Mouse (Mus musculus): ENCODE measurements at regions not wholly inside any gene's neighbourhood (a gene's known extent, or its start where the extent isn't known, plus 50 kb on each side); places are given as distances from the start of the nearest gene placed in this dataset.

- no peak for DNase-seq
Measured at GRCm38 (mm10) chr11:21478191-21478590, 93.8 kb upstream of the Wdpcp start.

DNA sequence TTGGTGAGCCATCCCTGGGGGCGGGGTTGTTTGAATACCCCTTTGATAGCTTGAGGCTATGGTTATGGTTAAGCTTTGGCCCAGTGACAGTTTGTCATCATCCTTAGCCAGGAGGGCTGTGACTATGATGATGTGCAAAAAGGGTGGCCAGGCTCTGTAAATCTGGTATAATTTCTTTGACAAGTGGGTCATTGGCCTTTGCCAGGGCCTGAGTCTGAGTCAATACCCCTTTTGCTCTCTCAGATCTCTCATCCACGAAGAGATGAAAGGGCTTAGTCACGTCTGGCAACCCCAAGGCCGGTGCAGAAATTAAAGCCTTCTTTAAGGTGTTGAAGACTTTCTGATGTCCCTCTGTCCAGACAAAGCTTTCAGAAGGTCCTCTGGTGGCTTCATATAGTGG, 99.7 kb upstream of the Ugp2 start:
- no peak for DNase-seq

DNA sequence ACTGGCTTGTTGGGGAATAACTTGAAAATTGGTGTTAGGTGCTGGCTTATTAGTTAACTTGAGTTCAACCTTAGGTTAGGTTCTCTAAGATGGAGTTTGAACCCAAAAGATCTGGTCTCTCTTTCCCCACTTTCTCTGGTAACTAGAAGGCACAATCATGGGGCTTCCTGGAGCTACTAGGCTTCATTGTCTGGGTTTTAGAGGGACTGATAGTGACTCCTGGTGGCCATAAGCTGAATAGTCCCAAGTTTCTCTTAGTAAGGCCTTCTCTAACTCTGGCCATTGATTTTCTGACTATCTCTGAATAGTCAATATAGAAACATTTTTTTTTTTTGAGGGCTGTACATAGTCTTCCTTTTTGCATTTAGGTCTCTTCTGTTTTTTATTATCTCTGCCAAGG, 97.5 kb upstream of the Ugp2 start:
- no peak for DNase-seq

GRCm38 (mm10) chr11:21460011-21460410, 89.0 kb upstream of the Ugp2 start:
- no peak for DNase-seq

- DNase-seq = peak; percentile 12 to 21
Measured at GRCm38 (mm10) chr11:21453308-21454106, 82.5 kb upstream of the Ugp2 start.

- DNase-seq = no peak
Measured at GRCm38 (mm10) chr11:21433726-21434125, 62.7 kb upstream of the Ugp2 start.

- DNase-seq = no peak
Measured at GRCm38 (mm10) chr11:21430021-21430420, 59.0 kb upstream of the Ugp2 start.

GRCm38 (mm10) chr11:21428749-21429148, 57.7 kb upstream of the Ugp2 start:
- no peak for DNase-seq

GRCm38 (mm10) chr11:21428013-21428317, 57.0 kb upstream of the Ugp2 start:
- no peak for DNase-seq

DNA sequence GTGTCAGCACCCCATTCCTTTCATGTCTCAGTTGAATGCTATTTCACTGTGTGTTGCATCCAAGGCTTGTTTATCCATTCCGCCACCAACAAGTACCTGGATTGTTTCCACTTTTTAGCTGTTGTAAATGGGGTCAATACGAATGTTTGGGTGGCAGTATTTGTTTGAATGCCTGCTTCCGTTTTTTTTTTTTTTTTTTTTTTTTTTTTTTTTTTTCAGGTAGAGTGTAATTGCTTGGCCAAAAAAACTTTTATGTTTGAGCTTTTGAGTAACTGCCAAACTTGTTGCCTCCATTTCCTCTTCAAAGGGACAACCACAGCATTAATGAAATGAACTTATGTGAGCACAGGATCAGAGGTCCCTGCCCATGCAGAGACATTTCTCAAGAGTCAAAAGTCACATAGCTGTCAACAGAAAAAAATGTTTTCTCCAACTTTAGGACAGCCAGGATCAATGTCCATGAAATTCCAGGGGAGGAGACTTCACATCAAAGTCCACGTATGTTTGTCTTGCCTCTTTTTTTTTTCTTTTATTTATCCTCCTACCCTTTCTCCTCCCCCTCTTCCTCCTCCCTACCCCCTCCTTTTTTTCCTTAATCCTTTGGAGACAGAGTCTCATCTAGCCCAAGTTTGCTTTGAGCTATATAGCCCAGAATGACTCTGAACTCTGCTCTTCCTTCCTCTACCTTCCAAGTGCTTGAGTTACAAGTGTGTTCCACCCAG, 56.5 kb upstream of the Ugp2 start:
- DNase-seq = no peak

GRCm38 (mm10) chr11:21425480-21426101, 54.6 kb upstream of the Ugp2 start:
- DNase-seq = no peak

GRCm38 (mm10) chr11:21424345-21424744, 53.3 kb upstream of the Ugp2 start:
- no peak for DNase-seq

- no peak for DNase-seq
Measured at GRCm38 (mm10) chr11:21422281-21422878, 51.4 kb upstream of the Ugp2 start.
